Mouse (Mus musculus) embryonic fibroblast, embryonic 13.5 days (primary cell): ENCODE data around the gene Arhgdig.

Experiments
- CTCF ChIP-seq: IDR thresholded peaks from 2 replicates; pipeline ENCODE4 v1.5.1; 2011; ENCODE audit warnings: mild to moderate bottlenecking, control low read depth, low read length, moderate library complexity, borderline replicate concordance; ENCODE audit not compliant: insufficient read depth
- POLR2A ChIP-seq: IDR thresholded peaks from 2 replicates; pipeline ENCODE4 v1.6.1; 2011; ENCODE audit warnings: low read depth, mild to moderate bottlenecking, control low read depth, low read length, moderate library complexity

DNA sequence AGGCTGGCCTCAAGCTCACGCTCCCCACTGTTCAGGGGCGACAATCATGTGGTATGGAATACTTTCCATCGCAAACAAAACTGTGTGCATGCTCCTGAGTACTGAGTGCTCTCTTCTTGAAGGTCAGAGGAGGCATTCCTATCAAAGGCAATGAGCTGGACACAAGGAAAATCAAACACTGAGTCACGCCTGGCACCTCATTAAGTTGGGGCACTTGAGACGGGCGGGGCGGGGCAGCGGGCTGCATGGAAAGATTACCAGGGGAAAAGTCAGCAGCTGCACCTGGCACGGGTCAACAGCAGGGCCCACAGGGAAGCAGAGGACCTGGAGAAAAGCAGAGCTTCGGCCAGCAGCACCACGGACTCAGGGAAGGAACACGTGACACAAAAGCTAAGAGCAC is 17.6 kb upstream of the Arhgdig start:
- no peak for TF ChIP-seq CTCF
- TF ChIP-seq POLR2A = no peak
